Mouse (Mus musculus): ENCODE results near the gene Gstp3. TPM values are rescaled to one million over a fixed set of nuclear protein-coding genes. Genes with fewer than 3 reads are reported as not detected.
A peak's percentile ranks its signal among the peaks of the same experiment; 100 is the strongest.
"Not testable (repeated sequence)": the region's sequence is repeated elsewhere in the genome, so short reads cannot be mapped to it uniquely, and the experiment has no call there.

The Gstp3 gene
- total RNA-seq, 2 experiments from 2014 or later = not detected

GRCm38 (mm10) chr19:4066877-4067276 lies 7.5 kb upstream of the Gstp3 start:
- intact Hi-C loops (cut with DNase I) = no loop called here
- DNase-seq = no peak

- no peak for DNase-seq
- intact Hi-C loops (cut with DNase I) = no loop called here
Observed at GRCm38 (mm10) chr19:4066280-4066679, 6.9 kb upstream of the Gstp3 start.

GRCm38 (mm10) chr19:4064501-4064900 lies 5.1 kb upstream of the Gstp3 start:
- intact Hi-C loops (cut with DNase I) = not testable (repeated sequence)
- DNase-seq = peak in 1 of 2 experiments; percentile 18

- intact Hi-C loops (cut with DNase I); DNase-seq: not testable (repeated sequence)
Observed at GRCm38 (mm10) chr19:4063357-4063756, 4.0 kb upstream of the Gstp3 start.

GRCm38 (mm10) chr19:4060899-4061465 lies 1.6 kb upstream of the Gstp3 start:
- DNase-seq = no peak
- intact Hi-C loops (cut with DNase I) = no loop called here

DNA sequence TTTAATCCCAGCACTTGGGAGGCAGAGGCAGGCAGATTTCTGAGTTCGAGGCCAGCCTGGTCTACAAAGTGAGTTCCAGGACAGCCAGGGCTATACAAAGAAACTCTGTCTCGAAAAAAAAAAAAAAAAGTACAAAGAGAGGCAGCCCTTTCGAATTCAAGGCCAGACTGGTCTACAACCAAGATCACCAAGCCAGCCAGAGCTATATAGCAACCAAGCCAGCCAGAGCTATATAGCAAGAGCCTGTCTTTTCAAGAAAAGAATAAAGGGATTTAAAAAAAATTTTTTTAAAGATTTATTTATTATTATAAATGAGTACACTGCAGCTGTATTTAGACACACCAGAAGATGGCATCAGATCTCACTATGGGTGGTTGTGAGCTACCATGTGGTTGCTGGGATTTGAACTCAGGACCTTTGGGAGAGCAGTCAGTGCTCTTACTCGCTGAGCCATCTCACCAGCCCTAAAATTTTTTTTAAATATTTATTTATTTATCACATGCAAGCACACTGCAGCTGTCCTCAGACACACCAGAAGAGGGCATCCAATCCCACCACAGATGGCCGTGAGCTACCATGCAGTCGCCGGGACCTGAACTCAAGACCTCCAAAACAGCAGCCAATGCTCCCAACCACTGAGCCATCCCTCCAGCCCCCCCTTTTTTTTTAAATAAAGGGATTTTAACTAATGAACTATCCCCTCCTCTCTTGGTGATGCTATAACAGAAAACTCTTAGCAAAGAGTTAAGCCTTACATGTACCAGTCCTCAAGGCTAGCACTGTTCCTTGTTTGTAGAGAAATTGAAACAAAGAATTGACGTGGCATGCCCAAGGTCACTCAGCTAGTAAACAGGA lies 902 bp upstream of the Gstp3 start:
- DNase-seq; intact Hi-C loops (cut with DNase I): not testable (repeated sequence)

DNA sequence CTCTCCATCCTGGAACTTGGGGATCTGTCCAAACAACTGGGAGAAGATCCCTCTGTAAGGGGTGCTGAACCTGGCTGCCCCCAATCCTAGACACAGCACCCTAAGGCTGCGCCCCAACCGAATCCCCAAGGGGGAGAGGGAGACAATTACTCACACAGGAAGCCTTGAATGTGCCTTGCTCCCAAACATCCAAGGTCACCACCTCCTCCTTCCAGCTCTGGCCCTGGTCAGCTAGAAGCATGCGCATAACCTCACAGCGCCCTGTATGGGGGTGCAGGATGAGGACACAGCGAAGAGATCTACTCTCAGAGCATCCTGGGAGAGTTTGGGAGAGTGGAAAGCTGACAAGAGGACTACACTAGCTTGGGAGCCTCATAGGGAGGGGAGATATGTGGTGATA lies 788 bp downstream of the Gstp3 start:
- intact Hi-C loops (cut with DNase I) = no loop called here
- DNase-seq = no peak

- intact Hi-C loops (cut with DNase I) = no loop called here
- DNase-seq = no peak
Observed at GRCm38 (mm10) chr19:4057962-4058361, 1.4 kb downstream of the Gstp3 start.

DNA sequence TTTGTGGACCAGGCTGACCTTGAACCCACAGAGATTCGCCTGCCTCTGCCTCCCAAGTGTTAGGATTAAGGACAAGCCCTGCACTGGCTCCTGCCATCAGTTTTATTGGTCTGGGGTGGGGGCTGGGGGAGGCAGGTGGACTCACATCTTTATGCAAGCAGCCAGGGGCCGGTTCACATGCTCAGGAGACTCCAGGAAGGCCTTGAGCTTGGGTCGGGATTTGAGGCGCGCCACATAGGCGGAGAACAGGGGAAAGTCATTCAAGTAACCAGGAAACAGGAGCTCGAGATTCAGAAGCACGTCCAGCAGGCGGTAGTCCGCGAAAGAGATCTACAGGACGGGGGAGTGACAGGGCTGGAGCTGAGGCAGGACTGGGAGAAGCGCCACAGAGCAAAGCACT lies 2.0 kb downstream of the Gstp3 start:
- intact Hi-C loops (cut with DNase I) = no loop called here
- no peak for DNase-seq

DNA sequence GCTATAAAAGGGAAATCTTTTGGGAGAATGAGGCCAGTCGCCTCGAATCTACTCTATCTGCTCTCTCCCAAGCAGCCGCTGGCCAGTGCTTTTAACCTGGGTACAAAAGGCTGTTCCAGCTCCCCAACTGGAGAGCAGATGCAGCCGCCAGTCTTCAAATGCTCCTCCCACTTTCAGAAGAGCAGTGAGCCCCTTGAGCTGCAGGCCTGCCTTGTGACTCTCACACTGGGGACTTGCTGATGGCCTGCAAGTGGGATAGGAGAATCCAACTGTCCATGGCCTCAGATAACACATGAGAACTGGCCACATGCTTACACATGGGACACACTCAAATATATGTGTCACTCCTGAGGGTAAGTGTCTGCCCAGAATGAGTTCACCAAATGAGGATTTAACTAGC lies 2.6 kb downstream of the Gstp3 start:
- intact Hi-C loops (cut with DNase I) = no loop called here
- DNase-seq = peak; percentile 15 to 32

DNA sequence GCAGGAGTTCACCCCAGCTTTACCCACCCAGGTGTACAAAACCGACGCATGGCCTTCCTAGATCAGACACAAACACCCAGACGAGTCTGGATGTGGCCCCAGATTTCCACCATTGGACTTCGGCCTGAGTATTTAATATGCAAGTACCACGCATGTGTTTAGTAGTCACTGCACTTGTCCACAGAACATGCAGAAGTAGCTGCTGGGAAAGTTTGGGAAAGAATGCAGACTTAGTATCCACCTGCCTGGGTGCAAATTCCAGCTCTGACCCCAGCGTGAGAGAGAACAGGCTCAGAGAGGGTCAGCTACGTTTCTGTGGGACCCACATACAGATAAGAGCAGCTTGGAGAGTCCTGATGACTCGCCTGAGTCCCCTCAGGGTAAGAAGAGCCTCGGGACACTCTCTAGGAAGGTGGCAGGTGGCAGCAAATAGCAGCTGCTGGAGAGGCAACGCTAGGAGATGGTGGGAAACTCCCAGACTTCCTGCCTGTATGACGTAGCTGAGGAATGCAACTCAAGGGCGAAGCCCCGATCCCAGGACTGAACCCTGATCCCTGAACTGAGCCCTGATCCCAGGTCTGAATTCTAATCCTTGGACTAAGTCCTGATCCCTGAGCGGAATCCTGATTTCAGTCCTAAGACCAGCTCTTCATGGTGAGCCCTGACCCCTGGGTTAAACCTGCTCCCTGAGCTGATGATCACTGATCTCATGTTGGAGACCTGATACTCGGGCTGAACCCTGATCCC lies 3.2 kb downstream of the Gstp3 start:
- DNase-seq = no peak
- intact Hi-C loops (cut with DNase I) = no loop called here

- DNase-seq = no peak
- intact Hi-C loops (cut with DNase I) = no loop called here
Observed at GRCm38 (mm10) chr19:4055216-4055946, 4.0 kb downstream of the Gstp3 start.

GRCm38 (mm10) chr19:4054613-4055012 lies 4.8 kb downstream of the Gstp3 start:
- intact Hi-C loops (cut with DNase I) = no loop called here
- DNase-seq = no peak

- intact Hi-C loops (cut with DNase I) = loop anchor here (1.0 to 2.0 kb wide), 2 partner anchors 32 to 176 kb away; no protein-coding TSS in a partner anchor
- DNase-seq = no peak
Observed at GRCm38 (mm10) chr19:4052516-4053030, 6.8 kb downstream of the Gstp3 start.

DNA sequence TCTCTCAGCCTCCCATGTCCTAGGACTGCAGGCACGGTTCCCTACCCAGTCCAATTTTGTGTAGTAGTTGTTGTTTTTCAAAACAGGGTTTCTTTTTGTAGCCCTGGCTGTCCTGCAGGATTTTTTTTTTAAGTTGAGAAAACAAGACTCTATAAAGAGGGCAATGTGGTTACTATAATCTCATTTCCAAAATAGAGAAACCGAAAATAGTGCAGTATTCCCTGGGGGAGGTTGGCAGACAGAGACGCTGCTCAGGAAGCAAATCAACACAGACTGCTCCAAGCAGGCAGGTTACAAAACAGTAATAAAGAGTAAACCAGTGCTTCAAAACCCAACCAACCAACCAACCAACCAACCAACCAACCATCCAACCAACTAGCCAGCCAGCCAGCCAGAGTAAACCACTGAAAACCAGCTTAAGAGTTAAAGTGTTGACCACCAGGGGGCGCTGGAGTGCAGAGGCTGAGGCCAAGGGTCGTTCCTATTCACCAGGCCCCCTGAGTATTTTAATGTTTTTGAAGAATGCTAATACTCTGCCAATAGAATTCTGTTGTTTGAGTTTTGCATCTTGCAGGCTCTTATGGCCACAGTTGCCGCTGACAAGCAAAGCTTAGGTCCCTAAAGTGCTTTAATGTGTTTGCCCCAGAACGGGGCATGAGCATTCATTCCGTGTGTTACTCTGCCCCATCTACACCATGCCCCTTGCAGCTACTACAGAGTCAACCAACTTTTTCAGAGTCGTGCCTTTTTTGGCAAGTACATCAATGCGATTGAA lies 7.4 kb downstream of the Gstp3 start:
- DNase-seq = peak; percentile 73 to 85
- intact Hi-C loops (cut with DNase I) = loop anchor here (1.0 to 2.0 kb wide), 2 partner anchors 33 to 176 kb away; no protein-coding TSS in a partner anchor

DNA sequence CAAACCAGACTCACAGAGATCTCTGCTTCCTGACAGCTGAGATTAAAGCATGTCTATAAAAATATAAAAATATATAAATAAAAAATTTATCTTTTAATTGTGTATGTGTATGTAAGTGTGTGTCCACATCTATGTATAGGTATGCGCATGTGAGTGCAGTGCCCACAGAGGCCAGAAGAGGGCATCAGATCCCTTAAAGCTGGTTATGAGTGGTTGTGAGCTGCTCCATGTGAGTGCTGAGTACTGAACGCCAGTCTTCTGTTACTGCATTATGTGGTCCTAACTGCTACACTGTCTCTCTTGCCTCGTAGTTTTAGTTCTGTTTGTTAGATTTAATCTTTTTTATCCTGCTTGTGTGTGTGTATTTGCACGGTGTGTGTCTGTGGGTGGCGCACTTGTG lies 8.4 kb downstream of the Gstp3 start:
- intact Hi-C loops (cut with DNase I) = no loop called here
- DNase-seq = no peak

- intact Hi-C loops (cut with DNase I); DNase-seq: not testable (repeated sequence)
Observed at GRCm38 (mm10) chr19:4049069-4049468, 10.3 kb downstream of the Gstp3 start.

DNA sequence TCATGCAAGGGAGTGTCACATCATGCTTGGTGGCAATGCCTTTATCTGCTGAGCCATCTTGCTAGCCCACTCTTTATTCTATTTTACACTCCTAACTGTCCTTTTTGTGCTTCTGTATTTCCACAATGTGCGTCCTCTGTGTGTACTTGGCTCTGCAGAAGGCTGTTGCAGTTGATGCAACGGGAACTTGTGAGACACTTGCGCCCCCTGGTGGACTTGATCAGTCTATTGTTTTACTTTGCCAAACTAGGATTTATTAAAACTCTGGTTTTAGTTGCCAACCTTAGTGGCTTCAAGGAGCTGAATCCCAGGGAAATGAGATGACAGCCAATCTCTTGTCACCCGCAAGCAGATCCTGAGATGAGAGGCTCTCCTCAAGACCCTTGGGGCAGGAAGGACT lies 11.5 kb downstream of the Gstp3 start:
- intact Hi-C loops (cut with DNase I) = loop anchor here (1.0 kb wide), 1 partner anchor 29 kb away; no protein-coding TSS in a partner anchor
- peak; percentile 78 to 90 for DNase-seq

- DNase-seq = no peak
- intact Hi-C loops (cut with DNase I) = loop anchor here (1.0 kb wide), 1 partner anchor 28 kb away; no protein-coding TSS in a partner anchor
Observed at GRCm38 (mm10) chr19:4046866-4047254, 12.5 kb downstream of the Gstp3 start.

All from heart, postnatal 10 days (tissue).